Mouse (Mus musculus) activated CD4-positive, CD25-positive, alpha-beta regulatory T cell, adult 4 months (primary cell): ENCODE data around the gene Mns1. TPM values are rescaled to one million over a fixed set of nuclear protein-coding genes. Genes with fewer than 3 reads are reported as not detected.

Source experiments
- ATAC-seq: one replicate; pipeline ENCODE4 v1.8.0; 2017
- polyA plus RNA-seq, 2 experiments: library from polyadenylated mRNA; unstranded; fragments of 100-300 nt; shearing (Covaris generic); gene quantifications; one replicate each; pipeline ENCODE4 v1.2.1; 2017

Mns1 gene
- polyA plus RNA-seq, 2 experiments from 2014 or later: 20.7 to 23.6 TPM

- ATAC-seq: no peak
Observed at GRCm38 (mm10) chr9:72475511-72475910, 37.7 kb downstream of the Mns1 start.

GRCm38 (mm10) chr9:72477306-72477705, 39.5 kb downstream of the Mns1 start:
- no peak for ATAC-seq

GRCm38 (mm10) chr9:72479276-72479675, 41.5 kb downstream of the Mns1 start:
- ATAC-seq: no peak

- no peak for ATAC-seq
Observed at GRCm38 (mm10) chr9:72488523-72488922, 50.7 kb downstream of the Mns1 start.

- ATAC-seq: no peak
Observed at GRCm38 (mm10) chr9:72489131-72489530, 51.3 kb downstream of the Mns1 start.

- ATAC-seq: peak; percentile 91
Observed at GRCm38 (mm10) chr9:72491559-72492193, 53.9 kb downstream of the Mns1 start.

GRCm38 (mm10) chr9:72492194-72492565, 54.4 kb downstream of the Mns1 start, which contains the start of gene Tex9:
Tex9 (minus strand) TSS chr9:72492212.
- ATAC-seq: peak; percentile 84

- no peak for ATAC-seq
Observed at GRCm38 (mm10) chr9:72493465-72493864, 55.7 kb downstream of the Mns1 start.

GRCm38 (mm10) chr9:72493984-72494685, 56.3 kb downstream of the Mns1 start:
- no peak for ATAC-seq

- no peak for ATAC-seq
Observed at GRCm38 (mm10) chr9:72496691-72497090, 58.9 kb downstream of the Mns1 start.

- ATAC-seq: no peak
Observed at GRCm38 (mm10) chr9:72497171-72497570, 59.4 kb downstream of the Mns1 start.

Other genes with a start within 250 kb of the Mns1 start
- gene Zfp280d, start 163.2 kb upstream of the Mns1 start, polyA plus RNA-seq: 10 to 100 TPM; 47.4 to 52.6 TPM
- 10 to 100 TPM in 1 of 2 experiments, 1 to 10 TPM in 1; 8.1 to 11.3 TPM for gene Tex9, start 54.2 kb downstream of the Mns1 start, polyA plus RNA-seq
- gene Rfx7, start 94.2 kb downstream of the Mns1 start, polyA plus RNA-seq: 10 to 100 TPM; 15.6 to 21.0 TPM
- gene Nedd4, start 224.3 kb downstream of the Mns1 start, polyA plus RNA-seq: 1 to 10 TPM; 1.2 to 1.3 TPM